Mouse (Mus musculus) spleen, postnatal 14 days (tissue): ENCODE data around the gene Vtcn1.

Source experiments
- DNase-seq, 2 experiments: peaks; one replicate each; pipeline ENCODE4 v3.0.0; 2021 to 2022; ENCODE audit warnings: low spot score in 2 of 2

Vtcn1 gene

GRCm38 (mm10) chr3:100921825-100922505 lies 96.7 kb downstream of the Vtcn1 start, which contains the start of gene Trim45:
TSS of gene Trim45 (plus strand) at chr3:100922202.
- peak; percentile 89 for DNase-seq

DNA sequence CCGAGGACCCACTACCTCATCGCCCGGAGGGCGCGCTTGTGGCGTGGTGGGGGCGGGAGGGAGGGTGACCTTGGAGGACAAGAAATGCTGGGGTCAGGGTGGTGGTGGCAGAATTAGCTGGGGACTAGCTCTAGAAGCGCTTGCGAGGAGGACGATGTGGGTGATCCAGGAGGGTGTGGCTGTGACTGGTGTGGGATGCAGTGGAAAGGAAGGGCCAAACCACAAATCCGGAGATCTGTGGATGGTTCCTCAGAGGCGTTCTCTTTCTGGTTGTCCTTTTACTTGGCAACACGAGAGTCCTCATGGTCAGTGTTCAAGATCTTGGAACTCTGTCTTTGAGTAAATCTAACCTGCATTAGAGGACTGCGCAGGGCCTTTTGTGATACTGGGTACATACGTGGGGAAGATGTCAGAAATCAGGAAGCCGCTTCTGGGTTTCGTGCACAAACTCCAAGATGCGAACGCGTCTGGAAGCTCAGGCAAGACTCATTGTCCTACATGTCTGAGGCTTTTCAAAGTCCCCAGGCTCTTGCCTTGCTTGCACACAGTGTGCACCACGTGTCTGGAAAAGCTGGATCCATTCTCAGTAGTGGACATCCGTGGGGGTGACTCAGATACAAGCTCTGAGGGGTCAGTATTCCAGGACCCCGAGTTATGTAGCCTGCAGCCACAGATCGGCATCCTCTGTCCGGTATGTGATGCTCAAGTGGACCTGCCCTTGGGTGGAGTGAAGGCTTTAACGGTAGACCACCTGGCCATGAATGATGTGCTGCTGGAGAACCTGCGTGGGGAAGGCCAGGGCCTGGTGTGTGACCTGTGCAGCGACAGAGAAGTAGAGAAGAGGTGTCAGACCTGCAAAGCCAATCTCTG lies 97.5 kb downstream of the Vtcn1 start:
- DNase-seq: no peak

- no peak for DNase-seq
Observed at GRCm38 (mm10) chr3:100924065-100924732, 98.9 kb downstream of the Vtcn1 start.

DNA sequence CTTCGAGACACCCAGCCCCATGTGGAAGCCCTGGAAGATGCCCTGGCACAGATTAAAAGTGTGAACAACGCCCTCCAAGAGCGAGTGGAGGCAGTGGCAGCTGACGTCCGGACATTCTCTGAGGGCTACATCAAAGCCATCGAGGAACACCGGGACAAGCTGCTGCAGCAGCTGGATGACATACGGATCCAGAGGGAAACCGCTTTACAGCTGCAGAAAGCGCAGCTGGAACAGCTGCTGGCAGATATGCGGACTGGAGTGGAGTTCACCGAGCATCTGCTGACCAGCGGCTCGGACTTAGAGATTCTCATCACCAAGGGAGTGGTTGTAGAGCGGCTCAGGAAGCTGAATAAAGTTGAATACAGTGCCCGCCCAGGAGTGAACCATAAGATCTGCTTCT lies 99.9 kb downstream of the Vtcn1 start:
- DNase-seq: no peak

DNA sequence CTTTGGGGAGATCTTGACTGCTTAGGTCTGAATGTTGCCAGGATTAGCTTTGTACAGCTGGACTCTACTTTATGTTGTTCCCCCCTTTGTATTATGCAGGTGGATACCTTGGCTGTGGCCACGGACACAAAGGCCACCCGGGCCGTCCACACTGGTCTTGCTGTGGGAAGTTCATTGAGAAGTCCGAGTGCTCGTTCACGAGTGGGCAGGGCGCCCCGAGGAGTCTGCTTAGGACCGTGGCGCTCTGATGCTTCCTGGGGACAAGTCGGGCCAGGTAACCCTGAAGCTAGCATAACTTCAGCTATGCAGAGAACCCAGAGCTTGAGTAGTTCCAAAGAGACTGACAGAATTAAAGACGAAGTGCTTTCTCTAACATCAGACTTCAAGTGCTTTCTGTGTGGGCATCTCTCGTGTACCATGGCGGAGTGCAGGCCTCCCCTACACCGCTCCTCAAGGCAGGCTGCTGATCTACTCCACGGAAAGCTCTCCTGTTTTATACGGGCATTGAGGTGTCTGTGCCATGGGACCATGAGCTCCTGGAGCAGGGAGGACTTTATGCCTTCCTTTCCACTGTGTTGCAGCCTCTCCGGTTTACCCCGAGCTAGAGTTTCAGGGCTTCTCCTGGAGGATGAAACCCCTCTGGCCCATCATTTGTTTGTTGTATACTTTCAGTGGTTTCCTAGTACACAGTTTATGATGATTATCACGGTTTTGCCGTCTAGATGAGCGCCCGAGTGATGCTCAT lies 106.2 kb downstream of the Vtcn1 start:
- no peak for DNase-seq

GRCm38 (mm10) chr3:100932077-100932944 lies 107.1 kb downstream of the Vtcn1 start:
- no peak for DNase-seq

DNA sequence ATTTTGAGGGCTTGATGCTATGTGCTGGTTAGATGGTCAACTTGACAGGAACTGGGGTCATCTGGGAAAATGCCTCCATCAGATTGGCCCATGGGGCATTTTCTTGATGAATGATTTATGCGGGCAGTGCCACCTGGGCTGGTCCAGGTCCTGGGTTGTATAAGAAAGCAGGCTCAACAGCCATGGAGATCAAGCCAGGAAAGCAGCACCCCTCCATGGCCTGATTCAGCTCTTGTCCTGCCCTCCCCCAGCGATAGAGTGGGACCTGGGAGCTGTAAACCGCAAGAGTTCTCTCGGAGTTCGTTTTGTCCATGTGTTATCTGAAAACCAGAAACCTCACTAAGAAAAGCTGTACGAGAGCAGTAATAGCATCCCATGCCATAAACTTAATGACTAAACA lies 110.3 kb downstream of the Vtcn1 start:
- no peak for DNase-seq

GRCm38 (mm10) chr3:100936201-100936600 lies 110.9 kb downstream of the Vtcn1 start:
- no peak for DNase-seq

GRCm38 (mm10) chr3:100938211-100938610 lies 113.0 kb downstream of the Vtcn1 start:
- DNase-seq: no peak

- DNase-seq: no peak
Observed at GRCm38 (mm10) chr3:100940496-100941037, 115.3 kb downstream of the Vtcn1 start.
